Mouse (Mus musculus): ENCODE data around the gene Safb.

DNA sequence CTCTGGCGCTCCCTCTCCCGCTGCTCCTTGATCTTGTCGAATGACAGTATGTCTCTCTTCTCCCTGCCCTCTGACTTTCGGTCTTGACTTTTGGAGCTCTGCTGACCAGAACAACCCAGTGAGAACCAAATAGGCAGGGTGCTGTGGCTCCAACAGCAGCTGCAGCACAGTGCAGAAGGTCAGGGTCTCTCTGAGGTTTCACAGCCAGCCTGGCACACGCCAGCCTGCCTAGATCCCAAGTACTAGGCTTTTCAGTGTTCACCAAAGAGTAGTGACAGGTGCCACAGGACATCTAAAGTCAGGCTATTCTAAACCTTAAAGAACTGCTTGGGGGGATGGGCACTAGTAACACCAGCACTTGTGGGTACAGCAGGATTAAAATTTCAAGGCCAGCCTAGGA lies 17.7 kb upstream of the Safb start:
- TF ChIP-seq POLR2A (IDR thresholded peaks at IDR 0.05; ENCODE audit: extremely low read depth, insufficient read depth, low read length) = no peak
- TF ChIP-seq CTCF (IDR thresholded peaks at IDR 0.05; ENCODE audit: extremely low read depth, insufficient read depth, low read length) = no peak
